Mouse (Mus musculus) heart, embryonic 10.5 days (tissue): Measurements from ENCODE around the gene Csgalnact2. TPM values are rescaled to one million over a fixed set of nuclear protein-coding genes. Genes with fewer than 3 reads are reported as not detected.
A peak's percentile ranks its signal among the peaks of the same experiment; 100 is the strongest.

ENCODE experiments used
- DNase-seq: peaks from one replicate; pipeline ENCODE4 v3.0.0-alpha.2; 2017; ENCODE audit warnings: low spot score
- H3K27ac ChIP-seq: fragments of 300-500 bp; sonication (generic); 2 replicates; pipeline ENCODE4 v1.5.1; 2016; ENCODE audit warnings: mild to moderate bottlenecking
- H3K27me3 ChIP-seq: fragments of 300-500 bp; sonication (generic); 2 replicates; pipeline ENCODE4 v1.6.1; 2016; ENCODE audit warnings: mild to moderate bottlenecking; ENCODE audit not compliant: poor library complexity, insufficient read depth, severe bottlenecking
- H3K36me3 ChIP-seq: fragments of 300-500 bp; sonication (generic); 2 replicates; pipeline ENCODE4 v1.6.1; 2016; ENCODE audit warnings: mild to moderate bottlenecking, moderate library complexity
- H3K4me1 ChIP-seq: fragments of 300-500 bp; sonication (generic); 2 replicates; pipeline ENCODE4 v1.6.1; 2016; ENCODE audit warnings: mild to moderate bottlenecking
- H3K4me3 ChIP-seq: fragments of 300-500 bp; sonication (generic); 2 replicates; pipeline ENCODE4 v1.5.1; 2016; ENCODE audit warnings: mild to moderate bottlenecking, moderate library complexity
- H3K9me3 ChIP-seq: fragments of 300-500 bp; sonication (generic); 2 replicates; pipeline ENCODE4 v1.6.1; 2016; ENCODE audit warnings: mild to moderate bottlenecking, moderate library complexity
- WGBS: fragments of 180-500 bp; shearing (Covaris S2); methylation state at CpG from one replicate; pipeline ENCODE4 v1.1.7; 2016; 5-methylcytosine and 5-hydroxymethylcytosine counted together
- polyA plus RNA-seq: library from polyadenylated mRNA; unstranded; fragments of >200 nt; fragmentation: Nextera tagmentation; extraction: Ambion mirVana; gene quantifications from 2 replicates; pipeline ENCODE4 v1.2.1, GENCODE M21; 2016

Csgalnact2 gene
- polyA plus RNA-seq, 1 experiment from 2014 or later = 7.3 TPM

DNA sequence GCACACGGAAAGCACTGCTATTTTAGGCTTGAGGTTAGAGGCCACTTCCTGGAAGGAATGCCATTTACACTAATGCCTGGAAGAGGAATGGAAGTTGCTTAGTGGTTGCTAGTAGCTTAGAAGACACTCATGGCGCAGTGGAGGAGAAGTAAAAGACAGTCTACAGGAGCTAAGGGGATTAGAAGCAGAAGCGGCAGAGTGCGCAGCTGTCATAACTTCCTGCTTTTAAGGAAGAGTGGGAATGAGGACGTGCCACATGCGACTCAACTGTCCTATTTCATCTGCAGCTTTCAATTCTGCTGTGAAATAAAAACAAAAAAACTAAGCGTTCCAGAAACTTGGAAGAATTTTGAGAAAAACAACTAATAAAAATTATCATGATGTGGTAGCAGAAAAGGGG lies 11.7 kb downstream of the Csgalnact2 start:
- no peaks in the 10 kb centered on the region for H3K9me3 ChIP-seq
- no peak overlapping the region for H3K27ac ChIP-seq
- peaks cover 14% of the 10 kb centered on the region for H3K36me3 ChIP-seq
- 77% methylated on average over 7 of the region's 7 CpGs for WGBS
- H3K4me1 ChIP-seq = peaks cover 20% of the 10 kb centered on the region; the same call in 1 of the 2 replicates
- H3K27me3 ChIP-seq = no peaks in the 10 kb centered on the region
- H3K4me3 ChIP-seq = no peak overlapping the region
- no peak for DNase-seq

DNA sequence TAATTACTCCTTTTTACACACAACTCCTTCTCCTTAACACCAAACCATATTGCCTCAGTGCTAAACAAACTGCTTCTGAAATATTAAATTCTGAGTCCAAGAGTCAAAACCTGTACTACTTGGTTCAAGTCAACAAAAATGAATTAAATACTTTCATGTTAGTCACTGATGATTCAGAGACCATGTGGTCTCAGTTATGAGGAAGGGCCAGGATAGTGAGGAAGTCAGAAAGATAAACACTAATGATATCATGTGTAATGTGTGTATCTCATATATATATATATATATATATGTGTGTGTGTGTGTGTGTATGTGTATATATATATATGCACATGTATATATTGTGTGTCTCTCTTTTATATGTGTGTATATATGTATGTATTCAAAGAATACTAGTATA lies 12.4 kb downstream of the Csgalnact2 start:
- H3K36me3 ChIP-seq = peaks cover 18% of the 10 kb centered on the region
- H3K4me1 ChIP-seq = peaks cover 20% of the 10 kb centered on the region; the same call in 1 of the 2 replicates
- H3K4me3 ChIP-seq = no peak overlapping the region
- no peak overlapping the region for H3K27ac ChIP-seq
- DNase-seq = no peak
- no peaks in the 10 kb centered on the region for H3K9me3 ChIP-seq
- no peaks in the 10 kb centered on the region for H3K27me3 ChIP-seq

DNA sequence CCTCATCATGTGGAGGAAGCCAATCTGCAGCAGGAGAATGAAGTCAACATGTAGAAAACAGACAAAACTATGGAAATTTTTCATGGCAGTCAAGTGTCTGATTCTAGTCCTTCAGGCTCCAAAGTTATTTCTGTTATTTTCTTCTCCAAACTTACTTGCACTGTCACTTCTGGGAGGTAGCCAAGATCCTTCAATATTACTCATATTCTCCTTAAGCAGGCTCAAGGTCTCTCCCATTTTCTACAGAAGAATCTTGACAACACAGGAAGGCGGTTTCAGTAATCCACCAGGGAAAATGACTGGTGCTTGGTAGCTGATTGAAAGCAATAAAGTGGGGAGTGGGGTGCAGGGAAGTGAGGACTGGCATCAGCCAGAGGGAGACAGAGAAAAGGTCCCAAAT lies 16.2 kb downstream of the Csgalnact2 start:
- H3K27ac ChIP-seq = no peak overlapping the region
- H3K27me3 ChIP-seq = no peaks in the 10 kb centered on the region
- no peak for DNase-seq
- peaks cover 21% of the 10 kb centered on the region for H3K36me3 ChIP-seq
- H3K4me1 ChIP-seq = peaks cover 11% of the 10 kb centered on the region; the same call in 1 of the 2 replicates
- H3K9me3 ChIP-seq = no peaks in the 10 kb centered on the region
- 72% methylated on average over 1 of the region's 1 CpGs for WGBS
- no peak overlapping the region for H3K4me3 ChIP-seq

DNA sequence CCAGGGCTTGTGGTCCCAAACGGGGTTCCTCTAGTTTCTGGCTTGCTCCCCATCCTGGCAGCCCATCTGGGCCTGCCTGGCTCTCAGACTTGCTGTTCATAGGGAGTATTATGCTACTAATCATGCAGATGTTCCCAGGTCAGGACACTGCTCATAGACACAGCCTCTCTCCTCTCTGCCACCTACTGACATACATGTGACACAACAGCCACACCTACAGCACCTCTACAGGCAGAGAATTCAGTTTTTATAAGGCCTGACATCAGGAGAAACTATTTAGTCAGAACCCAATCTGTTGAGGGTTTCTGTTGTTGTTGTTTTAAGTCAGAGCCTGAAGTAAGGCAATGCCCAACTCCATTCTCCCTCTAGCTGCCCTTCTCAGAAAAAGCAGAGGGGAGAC lies 27.1 kb downstream of the Csgalnact2 start:
- H3K27ac ChIP-seq = no peak overlapping the region
- H3K27me3 ChIP-seq = no peaks in the 10 kb centered on the region
- H3K9me3 ChIP-seq = no peaks in the 10 kb centered on the region

DNA sequence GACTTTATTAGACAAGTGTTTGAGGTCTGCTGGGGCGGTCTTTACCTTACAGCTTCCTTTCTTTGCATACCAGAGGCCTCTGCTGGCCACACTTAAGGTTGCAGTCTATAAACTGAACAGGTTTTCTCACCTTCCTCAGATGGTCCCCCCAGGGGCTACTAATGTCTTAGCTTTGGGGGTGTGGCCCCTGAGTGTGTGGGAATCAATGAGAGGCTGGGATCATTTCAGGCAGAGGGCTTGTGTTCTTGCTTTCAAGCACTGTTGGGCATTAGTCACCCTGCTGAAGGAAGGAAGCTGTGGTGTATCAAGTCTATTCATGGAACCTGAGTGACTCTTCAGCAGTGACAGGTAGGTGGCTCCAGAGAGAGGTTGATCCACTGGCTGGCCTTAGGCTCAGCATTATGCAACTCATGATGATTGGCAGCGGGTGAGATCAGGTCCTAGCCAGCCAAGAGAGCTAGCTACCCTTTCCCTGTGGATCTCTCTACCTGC lies 39.6 kb downstream of the Csgalnact2 start:
- Histone ChIP-seq H3K4me1 (no peaks in the 10 kb centered on the region), H3K4me3 (no peak overlapping the region), H3K27me3 (no peaks in the 10 kb centered on the region), H3K9me3 (no peaks in the 10 kb centered on the region), H3K36me3 (no peaks in the 10 kb centered on the region), H3K27ac (no peak overlapping the region)
- DNase-seq = peak; percentile 72
- 33% methylated on average over 2 of the region's 2 CpGs for WGBS

More for the DNA sequence above, 27.1 kb downstream of the Csgalnact2 start:
- DNase-seq = no peak
- Histone ChIP-seq H3K36me3 (peaks cover 11% of the 10 kb centered on the region; the same call in 1 of the 2 replicates), H3K4me3 (no peak overlapping the region), H3K4me1 (no peaks in the 10 kb centered on the region)
- WGBS = 55% methylated on average over 1 of the region's 1 CpGs

DNA sequence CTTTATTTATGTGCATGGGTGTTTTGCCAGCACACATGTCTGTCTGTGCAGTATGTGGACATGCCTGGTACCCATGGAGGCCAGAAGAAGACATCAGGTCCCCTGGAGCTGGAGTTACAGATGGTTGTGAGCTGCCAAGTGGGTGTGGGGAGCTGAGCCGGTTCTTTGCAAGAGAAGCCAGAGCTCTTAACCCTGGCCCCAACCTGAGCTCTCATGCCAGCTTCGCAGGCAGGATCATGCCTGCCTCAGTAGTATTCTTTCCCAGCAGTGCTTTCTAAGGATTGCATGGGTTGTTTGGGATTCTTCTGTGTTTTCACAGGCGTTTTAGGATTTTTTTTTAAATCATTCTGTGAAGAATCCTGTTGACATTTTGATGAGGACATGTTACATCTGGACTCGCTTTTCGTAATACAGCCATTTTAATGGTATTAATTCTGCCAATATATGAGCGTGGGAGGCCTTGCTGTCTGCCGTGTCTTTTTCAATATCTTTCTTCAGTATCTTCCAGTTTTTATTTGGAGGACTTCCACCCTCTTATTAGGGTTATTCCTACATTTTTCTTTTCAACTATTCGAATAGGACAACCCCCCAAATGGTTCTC lies 41.1 kb downstream of the Csgalnact2 start:
- DNase-seq = no peak

DNA sequence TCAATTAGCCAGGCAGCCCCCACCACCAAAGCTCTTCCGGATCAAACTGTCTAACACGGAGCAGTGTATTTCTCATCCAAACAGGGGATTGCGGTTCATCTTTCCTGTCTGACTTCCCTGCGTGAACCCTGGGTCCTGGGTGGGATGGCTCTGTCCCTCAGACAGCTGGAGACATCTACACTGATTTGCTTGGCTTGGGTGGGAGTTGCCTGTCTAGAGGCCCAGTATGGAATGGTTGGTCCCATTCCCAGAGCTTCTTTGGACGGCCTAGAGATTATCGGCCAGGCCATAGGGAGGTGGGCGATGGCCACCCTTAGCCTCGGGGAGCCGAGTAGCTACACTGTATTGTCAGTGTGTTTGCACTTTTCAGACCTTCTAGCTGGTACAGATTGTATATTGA lies 48.1 kb downstream of the Csgalnact2 start:
- DNase-seq = no peak

More for the DNA sequence above, 41.1 kb downstream of the Csgalnact2 start:
- 72% methylated on average over 8 of the region's 8 CpGs for WGBS
- H3K36me3 ChIP-seq = no peaks in the 10 kb centered on the region
- H3K27ac ChIP-seq = no peak overlapping the region
- H3K9me3 ChIP-seq = no peaks in the 10 kb centered on the region
- 0 out of 2 replicates have a peak, but pooled peaks cover 5% of the 10 kb centered on the region for H3K27me3 ChIP-seq
- H3K4me3 ChIP-seq = no peak overlapping the region
- H3K4me1 ChIP-seq = no peaks in the 10 kb centered on the region

DNA sequence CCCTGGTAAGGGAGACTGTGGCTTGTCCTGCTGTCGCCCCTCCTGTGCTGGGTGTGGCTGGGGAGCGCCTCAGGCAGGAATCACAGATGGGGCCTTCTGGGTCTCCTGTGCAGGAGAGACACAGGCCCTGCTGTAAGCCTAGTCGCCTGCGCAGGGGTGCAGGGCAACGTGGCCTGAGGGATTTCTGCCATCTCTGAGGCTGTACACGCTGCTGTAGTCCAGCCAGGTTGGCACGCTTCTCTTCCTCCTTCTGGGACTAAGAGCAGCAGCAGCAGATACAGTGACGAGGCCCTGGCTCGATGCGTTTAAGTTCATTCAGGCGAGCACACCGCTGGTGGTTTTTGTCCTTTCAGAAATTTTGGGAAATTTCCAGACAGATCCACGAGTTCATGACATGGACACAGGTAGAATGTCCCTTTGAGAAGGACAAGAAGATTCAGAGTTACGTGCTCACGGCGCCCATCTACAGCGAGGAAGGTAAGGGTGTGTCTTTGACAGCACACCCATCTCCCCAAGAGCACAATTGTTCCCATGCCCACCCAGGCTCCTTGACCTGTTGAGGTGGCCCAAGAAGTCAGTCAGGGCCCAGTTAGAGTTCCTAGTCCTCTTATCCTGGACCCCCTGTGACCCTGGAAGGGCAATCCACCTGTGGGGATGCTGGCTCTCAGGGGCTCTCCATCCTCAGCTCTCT lies 50.0 kb downstream of the Csgalnact2 start:
- Histone ChIP-seq H3K27me3 (0 out of 2 replicates have a peak, but pooled peaks cover 5% of the 10 kb centered on the region), H3K4me3 (no peak overlapping the region), H3K9me3 (no peaks in the 10 kb centered on the region), H3K4me1 (no peaks in the 10 kb centered on the region), H3K27ac (no peak overlapping the region), H3K36me3 (no peaks in the 10 kb centered on the region)
- WGBS = 83% methylated on average over 17 of the region's 17 CpGs
- DNase-seq = no peak

More for the DNA sequence above, 48.1 kb downstream of the Csgalnact2 start:
- no peak overlapping the region for H3K4me3 ChIP-seq
- no peaks in the 10 kb centered on the region for H3K9me3 ChIP-seq
- no peaks in the 10 kb centered on the region for H3K36me3 ChIP-seq
- H3K4me1 ChIP-seq = no peaks in the 10 kb centered on the region
- WGBS = 79% methylated on average over 9 of the region's 9 CpGs
- no peak overlapping the region for H3K27ac ChIP-seq
- 0 out of 2 replicates have a peak, but pooled peaks cover 5% of the 10 kb centered on the region for H3K27me3 ChIP-seq

DNA sequence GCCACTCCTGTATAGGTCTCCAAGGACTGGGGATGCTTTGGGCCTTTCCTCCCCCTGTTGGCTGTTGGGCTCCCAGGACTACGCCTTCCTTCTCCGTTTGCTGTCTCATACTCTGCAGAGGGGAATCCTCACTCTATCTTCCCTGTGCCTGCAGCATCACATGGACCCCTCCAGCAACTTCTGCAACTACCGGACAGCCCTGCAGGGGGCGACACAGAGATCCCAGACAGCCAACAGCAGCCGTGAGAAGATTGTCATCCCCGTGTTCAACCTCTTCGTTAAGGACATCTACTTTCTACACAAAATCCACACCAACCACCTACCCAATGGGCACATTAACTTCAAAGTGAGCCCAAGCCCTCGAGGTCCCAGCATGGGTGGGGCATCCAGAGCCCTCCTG lies 51.0 kb downstream of the Csgalnact2 start:
- H3K27me3 ChIP-seq = 0 out of 2 replicates have a peak, but pooled peaks cover 1% of the 10 kb centered on the region
- WGBS = 52% methylated on average over 8 of the region's 8 CpGs
- H3K9me3 ChIP-seq = no peaks in the 10 kb centered on the region
- no peak overlapping the region for H3K4me3 ChIP-seq
- 0 out of 2 replicates have a peak, but pooled peaks cover 3% of the 10 kb centered on the region for H3K4me1 ChIP-seq
- DNase-seq = no peak
- H3K27ac ChIP-seq = no peak overlapping the region
- H3K36me3 ChIP-seq = no peaks in the 10 kb centered on the region

DNA sequence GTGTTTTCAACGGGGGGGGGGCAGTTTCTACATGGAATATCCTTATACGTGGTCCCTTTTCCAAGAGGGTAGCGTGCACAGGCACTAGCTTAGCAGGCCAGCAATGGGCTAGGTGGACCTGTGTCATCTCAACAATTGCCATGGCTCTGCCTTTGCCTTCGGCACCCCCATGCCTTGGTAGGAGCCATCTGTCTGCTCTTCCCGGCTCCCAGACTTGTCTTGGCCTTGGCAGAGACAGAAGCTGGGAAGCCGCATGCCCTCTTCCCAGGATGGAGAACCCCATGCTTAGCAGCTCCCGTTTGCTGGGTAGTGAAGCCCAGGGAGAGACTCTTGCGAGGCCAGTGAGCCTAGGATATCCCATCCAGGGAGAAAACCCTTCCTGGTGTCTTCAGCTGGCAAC lies 54.3 kb downstream of the Csgalnact2 start:
- Histone ChIP-seq H3K27ac (no peak overlapping the region), H3K9me3 (no peaks in the 10 kb centered on the region), H3K4me3 (no peak overlapping the region), H3K36me3 (no peaks in the 10 kb centered on the region), H3K4me1 (0 out of 2 replicates have a peak, but pooled peaks cover 3% of the 10 kb centered on the region), H3K27me3 (peaks cover 13% of the 10 kb centered on the region)
- DNase-seq = no peak
- WGBS = 85% methylated on average over 8 of the region's 8 CpGs

DNA sequence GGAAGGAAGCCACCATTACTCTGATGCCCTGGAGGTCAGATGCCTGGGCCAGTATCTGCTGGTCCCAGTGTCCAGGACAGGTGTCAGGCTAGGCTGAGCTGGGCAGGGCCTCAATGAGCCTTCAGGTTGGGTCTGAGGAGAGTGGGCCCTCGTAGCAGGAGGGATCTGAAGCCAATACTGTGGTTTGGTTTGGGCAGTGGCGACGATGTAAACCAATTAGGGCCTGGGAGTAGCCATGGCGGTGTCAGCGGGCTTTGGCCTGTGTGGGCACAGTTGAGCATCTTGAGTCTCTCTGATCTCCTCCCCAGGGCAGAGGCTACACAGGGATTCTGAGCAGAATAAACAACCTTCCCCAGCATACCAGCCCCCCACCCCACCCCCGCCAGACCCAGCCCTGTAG lies 55.3 kb downstream of the Csgalnact2 start:
- no peak for DNase-seq
- no peaks in the 10 kb centered on the region for H3K36me3 ChIP-seq
- 0 out of 2 replicates have a peak, but pooled peaks cover 6% of the 10 kb centered on the region for H3K4me1 ChIP-seq
- no peaks in the 10 kb centered on the region for H3K9me3 ChIP-seq
- no peak overlapping the region for H3K4me3 ChIP-seq
- WGBS = 71% methylated on average over 6 of the region's 6 CpGs
- peaks cover 23% of the 10 kb centered on the region for H3K27me3 ChIP-seq
- H3K27ac ChIP-seq = no peak overlapping the region

DNA sequence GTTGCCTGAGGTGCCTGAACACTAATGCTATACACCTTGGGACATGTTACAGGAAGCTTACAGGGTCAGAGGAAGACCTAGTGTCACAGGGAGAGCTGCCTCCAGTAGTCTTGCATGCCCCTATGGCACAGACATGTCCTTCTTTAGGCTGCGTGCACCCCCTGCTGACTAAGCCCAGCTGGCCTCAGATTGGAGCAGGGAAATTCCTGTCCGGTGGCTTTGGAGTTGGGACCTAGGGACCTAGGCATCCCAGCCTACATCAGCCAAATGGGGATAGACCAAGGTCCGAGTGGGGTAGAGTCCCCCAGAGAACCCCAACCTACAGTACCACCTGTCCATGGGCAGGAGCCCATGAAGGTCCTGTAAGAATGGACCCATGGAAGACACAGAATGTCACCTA lies 56.6 kb downstream of the Csgalnact2 start:
- DNase-seq = peak; percentile 73
- 68% methylated on average over 3 of the region's 3 CpGs for WGBS
- Histone ChIP-seq H3K27me3 (peaks cover 33% of the 10 kb centered on the region), H3K4me3 (no peak overlapping the region), H3K4me1 (0 out of 2 replicates have a peak, but pooled peaks cover 6% of the 10 kb centered on the region), H3K27ac (no peak overlapping the region), H3K36me3 (no peaks in the 10 kb centered on the region), H3K9me3 (no peaks in the 10 kb centered on the region)

DNA sequence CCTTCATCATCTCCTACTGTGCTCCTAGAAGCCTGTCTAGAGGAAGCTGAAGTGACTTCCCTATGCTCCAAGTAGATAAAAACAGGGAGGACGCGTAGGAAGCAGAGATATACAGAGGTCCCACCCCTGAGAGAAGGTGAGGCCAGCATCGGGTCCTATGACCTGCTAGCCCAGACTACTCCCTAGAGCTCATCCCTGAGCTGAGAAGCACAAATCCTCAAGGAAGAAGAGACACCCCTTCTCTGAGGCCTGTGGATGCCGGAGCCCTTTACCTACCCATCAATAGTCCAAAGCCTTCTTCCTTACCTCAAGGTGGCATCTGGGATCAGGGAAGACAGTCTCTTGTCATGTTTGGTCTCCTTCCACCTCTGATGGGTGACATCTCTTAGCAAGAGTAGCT lies 58.2 kb downstream of the Csgalnact2 start:
- peaks cover 38% of the 10 kb centered on the region for H3K27me3 ChIP-seq
- no peaks in the 10 kb centered on the region for H3K36me3 ChIP-seq
- WGBS = 69% methylated on average over 4 of the region's 4 CpGs
- H3K4me3 ChIP-seq = no peak overlapping the region
- DNase-seq = no peak
- no peak overlapping the region for H3K27ac ChIP-seq
- no peaks in the 10 kb centered on the region for H3K9me3 ChIP-seq
- peaks cover 17% of the 10 kb centered on the region for H3K4me1 ChIP-seq
